Mouse (Mus musculus): ENCODE measurements around the gene Slc4a4.

Slc4a4 gene

GRCm38 (mm10) chr5:89149436-89150040 is 262.9 kb downstream of the Slc4a4 start:
- DNase-seq (ENCODE audit: low read depth, low spot score) = no peak

DNA sequence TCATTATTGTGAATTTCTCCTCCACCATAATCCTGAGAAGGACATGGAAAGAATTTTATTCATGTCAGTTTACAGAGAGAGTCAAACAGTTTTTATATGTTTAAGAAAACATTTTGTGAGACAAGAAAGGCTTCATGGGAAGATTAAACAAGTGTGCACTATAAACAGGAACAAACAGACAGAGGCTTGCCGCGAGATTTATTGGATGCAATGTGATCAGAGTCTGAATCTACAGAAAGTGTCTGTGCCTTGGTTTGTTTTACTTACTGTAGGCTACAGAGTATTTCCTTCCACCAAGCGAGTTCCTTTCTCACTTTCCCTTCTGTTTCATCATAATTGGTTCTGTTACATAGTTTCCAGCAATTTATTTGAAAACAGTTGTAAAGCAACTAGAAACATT is 264.5 kb downstream of the Slc4a4 start:
- no peak for DNase-seq (ENCODE audit: low read depth, low spot score)

DNA sequence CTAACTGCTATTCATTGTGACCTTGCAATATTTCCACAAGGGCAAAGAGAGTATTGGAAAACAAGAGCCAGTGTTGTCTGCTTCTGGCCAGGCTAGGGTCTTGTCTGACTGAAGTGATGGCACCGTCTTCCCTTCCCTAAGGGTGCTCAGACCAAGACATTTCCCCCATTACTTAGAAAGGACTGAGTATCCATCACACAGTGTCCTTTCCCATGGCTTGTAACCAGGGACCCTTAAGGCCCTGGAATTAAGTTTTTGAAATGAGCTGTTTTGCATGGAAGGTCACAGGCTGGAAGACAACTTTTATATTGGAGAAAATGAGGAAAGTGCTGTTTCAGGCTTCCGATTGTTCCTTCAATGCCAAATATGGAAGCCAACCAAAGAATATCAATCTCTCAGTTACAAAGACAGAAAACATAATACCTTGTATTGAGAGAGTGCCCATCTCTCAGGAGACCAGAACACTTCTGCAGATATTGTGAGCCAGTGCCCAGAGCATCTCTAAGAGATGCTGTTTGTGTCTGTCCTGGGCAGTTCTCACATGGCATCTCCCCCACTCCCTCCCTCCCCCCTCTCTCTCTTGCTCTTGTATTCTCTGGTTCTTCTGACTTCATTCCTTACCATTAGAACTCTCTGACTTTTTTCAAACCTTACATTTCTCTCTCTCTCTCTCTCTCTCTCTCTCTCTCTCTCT is 284.6 kb downstream of the Slc4a4 start:
- DNase-seq (ENCODE audit: low read depth, low spot score) = no peak

DNA sequence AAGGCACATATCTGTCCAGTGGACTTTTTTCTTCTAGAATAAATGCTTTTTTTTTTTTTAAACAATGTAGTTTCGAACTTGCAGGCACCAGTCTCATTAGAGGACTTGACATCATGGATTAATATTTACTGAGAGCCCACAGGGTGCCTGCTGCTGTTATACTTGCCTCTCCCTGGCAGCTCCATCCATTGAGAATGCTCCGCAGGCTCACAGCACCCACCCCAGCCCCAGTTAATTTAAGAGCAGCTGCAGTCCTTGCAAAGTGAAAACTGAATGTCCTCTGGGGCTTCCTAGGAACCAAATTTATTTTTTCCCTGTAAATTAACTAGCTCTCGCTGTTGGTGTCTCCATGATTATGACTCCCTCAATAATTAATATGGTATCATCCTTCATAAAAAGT is 303.4 kb downstream of the Slc4a4 start:
- DNase-seq (ENCODE audit: low read depth, low spot score) = no peak

DNA sequence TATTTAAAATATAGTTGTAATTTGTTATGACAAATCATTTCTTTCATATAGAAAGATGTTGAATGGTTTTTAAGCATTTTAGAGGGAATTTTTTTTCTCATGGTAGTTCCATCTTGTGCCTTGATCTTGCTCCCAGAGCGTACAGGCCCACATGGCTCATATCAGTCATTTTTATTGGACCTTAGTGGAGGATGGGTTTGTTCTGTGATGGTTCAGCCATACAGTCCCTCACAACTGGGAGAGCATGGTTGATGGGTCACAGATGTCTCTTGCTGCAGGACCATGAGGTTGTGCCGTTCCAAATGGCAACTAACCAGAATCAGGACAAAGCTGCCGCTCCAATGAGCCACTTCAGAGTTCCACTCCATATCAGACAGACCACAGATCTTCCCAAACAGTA is 308.0 kb downstream of the Slc4a4 start:
- DNase-seq (ENCODE audit: low read depth, low spot score) = no peak

DNA sequence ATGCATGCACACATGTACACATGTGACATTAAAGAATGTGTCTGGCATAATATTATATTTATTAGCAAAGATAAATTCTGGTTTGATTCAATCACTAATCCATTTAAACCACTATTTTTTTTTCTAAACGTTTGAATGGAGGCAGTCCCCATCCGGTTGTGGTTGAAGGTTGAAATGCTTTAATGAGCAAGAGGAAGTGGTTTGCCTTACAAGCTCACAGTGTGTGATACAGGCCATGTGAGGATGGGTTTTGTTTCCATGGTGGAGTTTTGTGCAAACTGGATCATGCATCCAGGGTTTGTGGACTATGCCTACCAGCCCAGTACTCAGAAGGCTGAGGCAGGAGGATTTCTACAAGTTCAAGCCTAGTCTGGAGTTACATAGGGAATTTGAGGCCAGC is 311.9 kb downstream of the Slc4a4 start:
- no peak for DNase-seq (ENCODE audit: low read depth, low spot score)

DNA sequence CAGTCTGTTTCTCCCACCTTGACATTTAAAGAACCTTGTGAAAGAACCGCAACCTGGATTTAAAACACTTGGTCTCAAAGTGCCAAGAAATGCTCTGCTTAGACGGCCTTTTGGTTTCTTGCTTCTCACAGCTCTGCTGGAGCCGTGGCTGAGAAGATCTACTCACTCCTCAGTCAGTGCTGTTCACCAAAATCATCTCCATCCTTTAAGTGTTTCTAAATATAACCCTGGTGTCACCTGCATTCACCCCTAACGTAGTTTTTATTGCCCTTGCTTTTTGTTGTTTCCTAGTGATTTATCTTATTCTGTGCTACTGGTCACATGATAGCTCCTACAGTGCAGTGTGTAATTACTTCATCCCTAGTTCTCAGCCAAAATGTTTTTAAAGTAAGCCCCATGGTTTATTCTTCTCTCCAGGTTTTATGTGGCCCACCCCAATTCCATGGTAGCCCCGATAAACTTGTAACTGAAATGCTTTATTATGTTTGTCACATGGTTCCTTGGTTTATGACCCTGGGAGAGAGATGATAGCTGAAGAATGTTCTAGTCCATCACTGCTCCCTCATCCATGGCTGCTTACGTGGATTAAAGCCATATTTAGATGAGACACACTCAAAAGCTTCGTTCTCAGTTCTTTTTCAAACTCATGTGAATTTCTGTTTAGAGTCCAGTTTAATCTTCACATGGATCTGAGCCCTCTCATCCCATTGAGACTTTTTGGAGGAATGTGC is 323.5 kb downstream of the Slc4a4 start:
- no peak for DNase-seq (ENCODE audit: low read depth, low spot score)

- DNase-seq (ENCODE audit: low read depth, low spot score) = no peak
These were observed 324.4 kb downstream of the Slc4a4 start for GRCm38 (mm10) chr5:89211057-89211456.

DNA sequence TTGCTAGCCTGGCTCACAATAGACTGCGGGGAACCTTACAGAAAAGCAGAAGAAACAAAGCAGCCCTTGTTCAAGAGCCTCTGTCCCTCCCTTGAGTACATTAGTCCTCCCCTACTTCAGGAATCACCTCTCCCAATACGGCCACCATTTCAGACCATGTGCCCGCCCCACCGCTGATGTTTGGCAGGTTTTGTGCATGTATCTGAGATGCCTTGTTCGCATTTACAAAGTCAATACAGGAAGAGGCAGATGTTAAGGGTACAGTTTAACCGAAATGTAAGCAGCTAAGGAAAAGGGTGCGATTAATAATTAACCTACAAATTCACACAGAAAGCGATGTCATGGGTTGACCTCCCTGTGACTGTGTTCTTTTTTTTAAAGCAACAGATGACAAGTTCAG is 331.6 kb downstream of the Slc4a4 start:
- no peak for DNase-seq (ENCODE audit: low read depth, low spot score)

- DNase-seq (ENCODE audit: low read depth, low spot score) = no peak
These were observed 332.1 kb downstream of the Slc4a4 start for GRCm38 (mm10) chr5:89218709-89219108.

- no peak for DNase-seq (ENCODE audit: low read depth, low spot score)
These were observed 335.0 kb downstream of the Slc4a4 start for GRCm38 (mm10) chr5:89221658-89222057.

- no peak for DNase-seq (ENCODE audit: low read depth, low spot score)
These were observed 336.6 kb downstream of the Slc4a4 start for GRCm38 (mm10) chr5:89223061-89223740.

- no peak for DNase-seq (ENCODE audit: low read depth, low spot score)
These were observed 337.2 kb downstream of the Slc4a4 start for GRCm38 (mm10) chr5:89223744-89224368.

GRCm38 (mm10) chr5:89227948-89228347 is 341.3 kb downstream of the Slc4a4 start:
- DNase-seq (ENCODE audit: low read depth, low spot score) = peak; percentile 8

- no peak for DNase-seq (ENCODE audit: low read depth, low spot score)
These were observed 343.0 kb downstream of the Slc4a4 start for GRCm38 (mm10) chr5:89229606-89230005.

DNA sequence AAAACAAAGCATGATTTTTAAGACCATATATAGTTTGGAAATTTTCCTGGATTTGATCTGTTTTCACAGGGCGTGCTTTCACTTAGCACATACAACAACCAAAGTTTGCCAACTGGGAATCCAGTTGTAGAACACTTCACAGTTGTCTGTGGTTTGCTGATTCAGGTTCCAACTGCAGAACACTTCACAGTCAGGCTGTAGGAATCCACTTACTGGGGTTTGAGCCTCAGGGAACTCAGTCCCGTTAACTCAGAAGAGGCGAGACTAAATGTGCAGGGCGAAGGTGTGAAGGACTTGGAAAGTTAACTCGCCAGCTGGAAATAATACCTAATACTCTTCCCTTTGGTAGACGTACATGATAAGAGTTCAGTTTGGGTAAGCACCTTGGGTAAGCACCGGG is 345.7 kb downstream of the Slc4a4 start:
- DNase-seq (ENCODE audit: low read depth, low spot score) = no peak

- DNase-seq (ENCODE audit: low read depth, low spot score) = no peak
These were observed 365.2 kb downstream of the Slc4a4 start for GRCm38 (mm10) chr5:89251806-89252205.

- no peak for DNase-seq (ENCODE audit: low read depth, low spot score)
These were observed 373.3 kb downstream of the Slc4a4 start for GRCm38 (mm10) chr5:89259804-89260492.

GRCm38 (mm10) chr5:89277049-89277448 is 390.4 kb downstream of the Slc4a4 start:
- DNase-seq (ENCODE audit: low read depth, low spot score) = no peak

DNA sequence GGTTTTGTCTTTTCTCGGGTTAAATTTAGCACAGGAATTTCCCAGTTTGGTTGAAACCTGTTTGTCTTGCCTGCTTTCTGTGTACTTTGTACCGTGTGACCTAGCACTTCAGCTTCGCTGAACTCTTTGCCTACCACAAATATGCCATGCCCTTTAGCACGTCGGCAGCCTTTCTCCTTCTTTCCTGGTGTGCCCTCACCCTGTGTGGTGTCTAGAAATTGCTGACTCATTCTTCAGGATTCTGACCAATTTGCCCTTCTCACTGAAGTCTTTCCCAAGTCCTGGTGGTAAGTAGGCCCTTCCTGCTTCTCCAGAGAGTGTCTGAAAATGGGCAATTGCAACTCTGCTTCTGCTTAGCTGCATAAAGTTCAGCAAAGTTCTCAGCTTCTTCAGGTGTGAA is 391.0 kb downstream of the Slc4a4 start:
- DNase-seq (ENCODE audit: low read depth, low spot score) = no peak

GRCm38 (mm10) chr5:89278309-89278708 is 391.7 kb downstream of the Slc4a4 start:
- no peak for DNase-seq (ENCODE audit: low read depth, low spot score)
